Mouse (Mus musculus) Patski (cell line): ENCODE results near the gene Ppm1k. TPM values are rescaled to one million over a fixed set of nuclear protein-coding genes. Genes with fewer than 3 reads are reported as not detected.
"Not testable (repeated sequence)": the region's sequence is repeated elsewhere in the genome, so short reads cannot be mapped to it uniquely, and the experiment has no call there.

Experiments
- ATAC-seq: fragments of 100-300 bp; one replicate; pipeline ENCODE4 v1.8.0; 2021
- CTCF ChIA-PET: fragments of 350-600 bp; sonication (Branson Sonifier 250); formaldehyde crosslinking; loops from one replicate; lab custom pipeline; 2022; ENCODE audit warnings: inconsistent platforms; lab: Charles Lee
- POLR2A ChIA-PET: fragments of 350-600 bp; sonication (Branson Sonifier 250); formaldehyde crosslinking; loops from one replicate; lab custom pipeline; 2022; ENCODE audit warnings: antibody characterized with exemption, inconsistent platforms; lab: Charles Lee
- DNase-seq: peaks from one replicate; pipeline ENCODE4 v3.0.0-alpha.2; 2011; ENCODE audit warnings: low read depth, low spot score
- H3K27me3 ChIP-seq: fragments of 371-371 bp; one replicate; pipeline ENCODE4 v1.5.1; 2021
- CTCF ChIP-seq: fragments of 100-300 bp; IDR thresholded peaks from one replicate; pipeline ENCODE4 v1.5.1; 2021
- in situ Hi-C: fragments of 300-500 bp; cut with MboI; formaldehyde crosslinking; loops from 3 replicates; pipeline ENCODE4 v1.11.1; 2018; ENCODE audit warnings: low pct_unique_long_range_greater_than_20kb, mixed read lengths
- polyA plus RNA-seq: library from polyadenylated mRNA; unstranded; gene quantifications from one replicate; pipeline ENCODE4 v1.2.3, GENCODE M21; 2021

Gene Ppm1k
- polyA plus RNA-seq, 1 experiment from 2014 or later: 8.9 TPM

- ChIA-PET POLR2A (no interaction called here), CTCF (interaction anchor here (1.2 kb wide), 1 partner anchor 20 kb away, joined by 3 read pairs; no protein-coding TSS in a partner anchor)
- TF ChIP-seq CTCF: no peak
- no peak for ATAC-seq
- in situ Hi-C loops: loop anchor here (25.0 kb wide), 1 partner anchor 650 kb away; no protein-coding TSS in a partner anchor
- H3K27me3 ChIP-seq: no peaks in the 10 kb centered on the region
- DNase-seq: no peak
These were observed 23.4 kb downstream of the Ppm1k start for GRCm38 (mm10) chr6:57511899-57512298.

DNA sequence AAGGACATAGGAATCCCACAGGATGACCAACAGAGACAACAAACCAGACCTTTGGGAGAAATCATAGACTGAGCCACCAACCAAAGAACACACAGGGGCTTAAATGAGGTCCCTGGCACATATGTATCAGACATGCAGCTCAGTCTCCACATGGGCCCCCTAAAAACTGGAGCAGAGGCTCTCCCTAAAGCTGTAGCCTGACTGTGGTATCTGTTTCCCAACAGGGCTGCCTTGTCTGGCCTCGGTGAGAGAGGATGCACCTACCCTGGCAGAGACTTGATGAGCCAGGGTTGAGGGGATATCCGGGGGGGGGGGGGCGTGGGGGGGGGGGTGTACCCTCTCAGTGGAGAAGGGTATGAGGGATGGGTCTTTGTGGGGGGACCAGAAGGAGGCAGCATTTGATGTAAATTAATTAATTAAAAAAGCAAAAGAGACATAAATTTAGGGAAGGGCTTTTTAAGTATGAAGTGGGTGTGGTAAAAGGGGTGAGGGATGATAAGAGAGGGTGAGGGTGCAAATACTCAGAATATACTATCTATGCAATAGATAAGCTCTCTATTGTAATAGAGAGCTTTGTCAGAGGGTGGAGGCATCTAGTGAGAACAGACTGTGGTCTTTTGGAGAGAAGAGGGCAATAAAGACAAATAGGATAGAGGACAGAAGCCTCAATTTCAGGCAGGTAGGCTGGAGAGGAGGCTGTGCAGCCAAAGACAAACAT is 31.4 kb downstream of the Ppm1k start:
- H3K27me3 ChIP-seq: no peaks in the 10 kb centered on the region
- POLR2A ChIA-PET: no interaction called here
- no peak for DNase-seq
- TF ChIP-seq CTCF: no peak
- CTCF ChIA-PET: no interaction called here
- ATAC-seq: no peak
- in situ Hi-C loops: loop anchor here (25.0 kb wide), 1 partner anchor 658 kb away; no protein-coding TSS in a partner anchor

GRCm38 (mm10) chr6:57499209-57499608 is 36.1 kb downstream of the Ppm1k start:
- no peaks in the 10 kb centered on the region for H3K27me3 ChIP-seq
- ChIA-PET POLR2A (no interaction called here), CTCF (no interaction called here)
- DNase-seq (no peak), ATAC-seq (no peak)
- TF ChIP-seq CTCF: no peak
- in situ Hi-C loops: loop anchor here (5.0 kb wide), 1 partner anchor 1018 kb away; no protein-coding TSS in a partner anchor

- in situ Hi-C loops, CTCF ChIA-PET, POLR2A ChIA-PET, ATAC-seq, DNase-seq: not testable (repeated sequence)
- peaks cover 14% of the 10 kb centered on the region for H3K27me3 ChIP-seq
These were observed 67.1 kb downstream of the Ppm1k start for GRCm38 (mm10) chr6:57468161-57468560.

Other genes starting within 250 kb of the Ppm1k start
- gene Vmn1r16, start 206.0 kb downstream of the Ppm1k start, polyA plus RNA-seq: 0.08 TPM
- not detected for gene Vmn1r17, start 171.7 kb downstream of the Ppm1k start, polyA plus RNA-seq
- under 0.01 TPM for gene Vmn1r18, start 139.7 kb downstream of the Ppm1k start, polyA plus RNA-seq
- not detected for gene Vmn1r19, start 131.7 kb downstream of the Ppm1k start, polyA plus RNA-seq
- gene Vmn1r20, start 106.5 kb downstream of the Ppm1k start, polyA plus RNA-seq: not detected
- 13.5 TPM for gene Herc6, start 45.5 kb upstream of the Ppm1k start, polyA plus RNA-seq
- 26.0 TPM for gene Pyurf, start 156.6 kb upstream of the Ppm1k start, polyA plus RNA-seq
- 24.8 TPM for gene Lancl2, start 167.1 kb upstream of the Ppm1k start, polyA plus RNA-seq